16 mouse cellular contexts compared by ENCODE assay signal in genomic region chr14:121064726-121065125, GRCm38 (mm10). TPM values are rescaled to one million over a fixed set of nuclear protein-coding genes. Genes with fewer than 3 reads are reported as not detected.
DNase-seq lines count a peak whose midpoint lies in the region; ATAC-seq and TF ChIP-seq lines count a peak whose summit lies in the region.
"Had no signal": no experiment of that assay in that cellular context is flagged by ENCODE, and none has a peak within 500 bp of the region (broad histone marks: within the 10 kb centered on the region; RNA-seq: fewer than 3 reads in every experiment).

No protein-coding gene starts in this region.

- 14% methylated on average over 1 of the region's 1 CpGs for WGBS in forebrain, embryonic 15.5 days
- WGBS in forebrain, postnatal 0 days, result 13% methylated on average over 1 of the region's 1 CpGs
- WGBS in kidney, embryonic 16.5 days, result 81% methylated on average over 1 of the region's 1 CpGs

- H3K9me3 ChIP-seq in forebrain, embryonic 15.5 days, result no peaks in the 10 kb centered on the region
- H3K9me3 ChIP-seq in forebrain, postnatal 0 days (ENCODE audit: low read length), result no peaks in the 10 kb centered on the region
- H3K9me3 ChIP-seq in kidney, embryonic 16.5 days (ENCODE audit: low read length), result peaks cover 6% of the 10 kb centered on the region; the same call in 1 of the 2 replicates
- H3K9me3 ChIP-seq: embryonic facial prominence, embryonic 12.5 days; heart, embryonic 13.5 days had no signal

- peaks cover 4% of the 10 kb centered on the region; the same call in 1 of the 2 replicates for H3K36me3 ChIP-seq in forebrain, embryonic 15.5 days
- 0 out of 2 replicates have a peak, but pooled peaks cover 3% of the 10 kb centered on the region for H3K36me3 ChIP-seq in forebrain, postnatal 0 days (ENCODE audit: insufficient read depth)
- H3K36me3 ChIP-seq in kidney, embryonic 16.5 days (ENCODE audit: insufficient read depth, low read length), result peaks cover 12% of the 10 kb centered on the region

- H3K9ac ChIP-seq in forebrain, embryonic 15.5 days (replicated peaks), result no peak overlapping the region
- H3K9ac ChIP-seq in forebrain, postnatal 0 days, result no peak overlapping the region
- no peak overlapping the region for H3K9ac ChIP-seq in kidney, embryonic 16.5 days (replicated peaks; ENCODE audit: low read length)
- H3K9ac ChIP-seq: embryonic facial prominence, embryonic 12.5 days; heart, embryonic 13.5 days had no signal

- H3K27ac ChIP-seq in forebrain, embryonic 15.5 days (replicated peaks), result 0 out of 2 replicates have a peak overlapping the region, but pooled peaks have one; percentile 0
- H3K27ac ChIP-seq in forebrain, postnatal 0 days (ENCODE audit: low read depth, low read length), result no peak overlapping the region
- H3K27ac ChIP-seq in layer of hippocampus, adult 2 months, result peak overlapping the region; percentile 10; the same call in 1 of the 2 replicates
- H3K27ac ChIP-seq in kidney, embryonic 16.5 days (ENCODE audit: low read length), result no peak overlapping the region
- H3K27ac ChIP-seq: embryonic facial prominence, embryonic 12.5 days; heart, embryonic 13.5 days had no signal

- H3K4me2 ChIP-seq in forebrain, embryonic 15.5 days (replicated peaks), result no peak overlapping the region
- H3K4me2 ChIP-seq in forebrain, postnatal 0 days (ENCODE audit: low read depth), result no peak overlapping the region
- H3K4me2 ChIP-seq in kidney, embryonic 16.5 days (replicated peaks; ENCODE audit: low read depth, low read length), result no peak overlapping the region
- H3K4me2 ChIP-seq: embryonic facial prominence, embryonic 12.5 days; heart, embryonic 13.5 days had no signal

- ATAC-seq in forebrain, embryonic 15.5 days (replicated peaks), result no peak
- no peak for ATAC-seq in forebrain, postnatal 0 days
- no peak for ATAC-seq in kidney, embryonic 16.5 days (ENCODE audit: low FRiP score, low TSS enrichment)
- ATAC-seq: activated CD4-positive, CD25-positive, alpha-beta regulatory T cell, adult 4 months; intestine, embryonic 16.5 days; Patski had no signal

- TF ChIP-seq CTCF in forebrain, postnatal 0 days (IDR thresholded peaks at IDR 0.05; ENCODE audit: low read depth), result no peak
- no peak for TF ChIP-seq CTCF in layer of hippocampus, adult 2 months (conservative IDR thresholded peaks at IDR 0.05)

- no peaks in the 10 kb centered on the region for H3K27me3 ChIP-seq in forebrain, embryonic 15.5 days
- no peaks in the 10 kb centered on the region for H3K27me3 ChIP-seq in forebrain, postnatal 0 days (ENCODE audit: insufficient read depth, low read length)
- H3K27me3 ChIP-seq in kidney, embryonic 16.5 days (ENCODE audit: insufficient read depth, low read length), result no peaks in the 10 kb centered on the region
- H3K27me3 ChIP-seq: embryonic facial prominence, embryonic 12.5 days; heart, embryonic 13.5 days; Patski had no signal

- H3K4me3 ChIP-seq in forebrain, embryonic 15.5 days, result no peak overlapping the region
- H3K4me3 ChIP-seq in forebrain, postnatal 0 days (ENCODE audit: low read depth, low read length), result no peak overlapping the region
- no peak overlapping the region for H3K4me3 ChIP-seq in layer of hippocampus, adult 2 months
- H3K4me3 ChIP-seq in kidney, embryonic 16.5 days (ENCODE audit: low read length), result no peak overlapping the region
- H3K4me3 ChIP-seq: embryonic facial prominence, embryonic 12.5 days; heart, embryonic 13.5 days had no signal

- H3K4me1 ChIP-seq in forebrain, embryonic 15.5 days, result peaks cover 48% of the 10 kb centered on the region
- H3K4me1 ChIP-seq in forebrain, postnatal 0 days (ENCODE audit: insufficient read depth), result peaks cover 27% of the 10 kb centered on the region
- peaks cover 34% of the 10 kb centered on the region for H3K4me1 ChIP-seq in kidney, embryonic 16.5 days (ENCODE audit: insufficient read depth, low read length)

- peak; percentile 59 for DNase-seq in cerebellum, adult 9-10 months
- DNase-seq in cerebellum, postnatal 25 days, result no peak
- DNase-seq in forebrain, postnatal 0 days, result no peak
- no peak for DNase-seq in layer of hippocampus, adult 2 months (ENCODE audit: low spot score in 2 of 2)
- no peak for DNase-seq in layer of hippocampus, postnatal 36 days
- DNase-seq: adrenal gland, postnatal 14 days; gastrocnemius, postnatal 36 days; heart, postnatal 36 days; kidney, adult 8-10 months had no signal

RNA-seq across cellular contexts. Expression of gene Farp1, which starts 29.7 kb away (rescaled TPM):
- 31.1 and 35.6 TPM in 2 replicates for polyA plus RNA-seq in forebrain, embryonic 15.5 days (2015; fragmentation: Nextera tagmentation; extraction: Ambion mirVana)
- 88.9 and 120 TPM in 2 replicates for total RNA-seq in forebrain, postnatal 0 days (2014; rRNA removed)
- polyA plus RNA-seq in forebrain, postnatal 0 days (2015; fragmentation: Nextera tagmentation; extraction: Ambion mirVana), result 31.6 and 48.3 TPM in 2 replicates
- 100 to 1,000 TPM; 102 TPM for total RNA-seq in layer of hippocampus, adult 2 months (2021)
- 100 to 1,000 TPM in 1 of 2 experiments, 10 to 100 TPM in 1; 91.6 to 115 TPM for total RNA-seq in layer of hippocampus, postnatal 36 days (2021)
- 31.3 and 31.9 TPM in 2 replicates for polyA plus RNA-seq in kidney, embryonic 16.5 days (2015; fragmentation: Nextera tagmentation; extraction: Ambion mirVana)

Comparison
In these comparisons a context has a peak if more than half of its experiments do, and no peak if none do; other contexts are left out.
1. H3K27ac ChIP-seq: peak in forebrain, embryonic 15.5 days (single experiment) and layer of hippocampus, adult 2 months (single experiment); none in forebrain, postnatal 0 days (single experiment) and kidney, embryonic 16.5 days (single experiment).